Mouse (Mus musculus) heart, adult 18-20 months (tissue): ENCODE measurements at regions not wholly inside any gene's neighbourhood (a gene's known extent, or its start where the extent isn't known, plus 50 kb on each side); places are given as distances from the start of the nearest gene placed in this dataset.

Source experiments
- DNase-seq, 2 experiments: peaks; one replicate each; pipeline ENCODE4 v3.0.0; 2021 to 2022; ENCODE audit warnings: mixed read lengths in 1 of 2

DNA sequence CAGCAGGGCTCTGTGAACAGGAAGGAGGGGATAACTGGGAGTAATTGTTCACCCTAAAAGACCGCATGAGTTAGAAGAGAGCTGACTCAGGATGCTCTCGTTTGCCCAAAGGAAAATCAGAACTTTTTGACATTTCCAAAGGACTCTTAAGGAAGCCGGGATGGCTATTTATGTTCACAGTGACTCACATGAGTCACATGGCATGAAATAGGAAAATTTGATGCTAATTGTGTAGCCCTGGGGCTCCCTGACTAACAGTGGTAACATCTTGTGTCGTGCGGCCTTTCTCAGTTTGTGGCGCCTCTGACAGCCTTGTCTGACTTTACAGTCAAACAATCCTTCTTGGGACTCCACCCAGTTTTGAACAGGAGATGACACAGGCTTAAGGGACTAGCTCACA is 51.9 kb upstream of the Cacna1a start:
- no peak for DNase-seq

DNA sequence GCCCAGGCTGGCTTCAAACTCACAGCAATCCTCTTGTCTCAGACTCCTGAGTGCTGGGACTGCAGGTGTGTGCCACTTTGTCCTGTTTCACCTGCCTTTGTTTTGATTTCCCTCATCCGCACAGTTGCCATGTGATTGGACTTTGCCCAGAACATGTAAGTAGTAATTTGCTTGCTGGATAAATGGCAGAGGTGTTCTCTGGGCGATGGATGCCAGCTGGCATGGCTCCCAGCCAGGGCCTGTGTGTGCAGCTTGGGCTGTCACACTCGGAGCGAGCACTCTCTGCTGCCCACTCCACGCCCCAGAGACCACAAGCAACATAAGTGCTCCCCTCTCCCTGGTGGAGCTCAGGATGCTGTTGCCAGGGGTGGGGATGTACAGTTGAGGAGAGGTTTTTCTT is 53.9 kb upstream of the Cacna1a start:
- peak; percentile 25 to 40 for DNase-seq

DNA sequence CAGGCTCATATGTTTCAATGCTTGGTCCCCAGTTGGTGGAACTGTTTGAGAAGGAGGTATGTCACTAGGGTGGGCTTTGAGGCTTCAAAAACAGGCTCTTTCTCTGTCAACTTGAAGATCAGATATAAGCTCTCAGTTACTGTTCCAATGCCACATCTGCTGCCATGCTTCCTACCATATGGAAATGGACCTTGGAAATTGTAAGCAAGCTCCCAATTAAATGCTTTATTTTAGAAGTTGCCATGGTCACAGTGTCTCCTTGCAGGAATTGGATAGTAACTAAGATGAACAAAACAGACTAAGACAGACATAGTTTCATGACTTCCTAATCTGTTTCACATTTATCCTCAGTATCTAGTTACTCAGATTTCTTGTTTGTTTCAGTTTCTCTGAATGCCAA is 56.7 kb upstream of the Cacna1a start:
- DNase-seq = no peak

DNA sequence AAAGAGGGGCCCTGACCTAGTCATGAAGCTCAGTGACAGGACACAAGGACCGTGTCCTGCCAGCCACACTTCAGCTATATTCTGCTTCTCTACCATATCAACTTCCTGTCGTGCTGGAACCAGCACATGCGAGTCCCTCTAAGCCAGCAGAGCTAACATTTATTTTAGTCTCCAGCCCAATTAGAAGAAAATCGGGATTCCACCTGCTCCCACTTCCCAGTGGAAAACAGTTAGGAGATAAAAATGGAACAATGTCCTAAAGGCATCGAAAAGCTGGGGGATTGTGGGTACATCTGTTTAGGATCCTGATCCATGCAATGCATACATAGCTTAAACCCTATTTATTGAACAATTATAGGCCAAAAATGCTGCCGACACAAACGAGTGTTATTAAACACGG is 58.7 kb upstream of the Cacna1a start:
- no peak for DNase-seq

DNA sequence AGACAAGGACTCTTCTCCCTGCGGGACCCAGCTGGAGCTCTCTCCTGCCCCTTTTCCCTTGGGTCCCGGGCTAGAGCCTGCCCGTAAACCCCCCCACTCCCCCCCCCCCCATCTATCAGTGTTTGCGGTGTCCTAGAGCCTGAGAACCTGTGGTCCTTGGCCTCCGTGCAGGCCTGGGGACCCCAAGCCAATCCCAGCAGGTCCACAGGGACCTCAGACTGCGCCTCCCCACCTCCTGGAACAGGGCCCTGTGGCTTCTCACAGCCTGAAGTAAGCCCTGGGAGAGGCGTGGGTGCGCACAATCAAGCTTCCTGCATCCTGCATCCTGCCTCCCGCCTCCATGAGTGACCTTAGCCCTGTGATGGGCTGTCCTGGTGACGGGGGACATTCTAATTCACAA is 52.6 kb upstream of the Ccdc130 start:
- peak; percentile 48 to 62 for DNase-seq

DNA sequence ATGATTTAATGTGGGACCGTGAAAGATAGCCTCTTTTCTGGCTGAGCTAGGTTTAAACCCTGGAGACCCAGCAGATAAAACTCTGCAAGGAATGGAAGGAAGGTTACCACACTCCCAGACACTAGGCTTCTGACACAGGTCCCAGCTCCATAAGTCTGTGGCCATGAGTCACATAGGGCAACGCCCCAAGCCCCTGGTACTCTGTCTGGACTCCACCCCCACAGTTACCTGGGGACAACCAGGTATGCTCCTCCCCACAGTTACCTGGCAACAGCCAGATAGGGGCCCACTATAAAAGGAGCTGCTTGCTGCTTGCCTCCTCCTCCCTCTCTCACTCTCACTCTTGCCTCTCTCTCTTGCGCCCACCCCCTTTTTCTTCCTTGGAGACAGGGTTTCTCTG is 51.7 kb upstream of the Ccdc130 start:
- no peak for DNase-seq
